Mouse (Mus musculus) layer of hippocampus, adult 11-12 months (tissue): ENCODE data around the gene Dlx2.

Experiments used
- DNase-seq: peaks from one replicate; pipeline ENCODE4 v3.0.0; 2022; ENCODE audit warnings: low spot score

Dlx2 gene

GRCm38 (mm10) chr2:71546640-71547071 lies at the start of gene Dlx2:
Gene Dlx2 (minus strand): TSS chr2:71546754.
- DNase-seq: no peak

GRCm38 (mm10) chr2:71594466-71594865 lies 47.9 kb upstream of the Dlx2 start:
- peak; percentile 21 for DNase-seq

GRCm38 (mm10) chr2:71589114-71589513 lies 42.6 kb upstream of the Dlx2 start:
- DNase-seq: no peak

- no peak for DNase-seq
These were observed 34.9 kb upstream of the Dlx2 start for GRCm38 (mm10) chr2:71581488-71581887.

- DNase-seq: peak; percentile 43
These were observed 34.3 kb upstream of the Dlx2 start for GRCm38 (mm10) chr2:71580632-71581466.

GRCm38 (mm10) chr2:71577059-71577458 lies 30.5 kb upstream of the Dlx2 start:
- no peak for DNase-seq

GRCm38 (mm10) chr2:71573736-71574135 lies 27.2 kb upstream of the Dlx2 start:
- no peak for DNase-seq

- DNase-seq: no peak
These were observed 19.9 kb upstream of the Dlx2 start for GRCm38 (mm10) chr2:71566466-71566865.

- DNase-seq: no peak
These were observed 9.5 kb upstream of the Dlx2 start for GRCm38 (mm10) chr2:71556071-71556470.

GRCm38 (mm10) chr2:71551704-71552103 lies 5.2 kb upstream of the Dlx2 start:
- DNase-seq: no peak

GRCm38 (mm10) chr2:71550330-71550729 lies 3.8 kb upstream of the Dlx2 start:
- DNase-seq: no peak

GRCm38 (mm10) chr2:71547829-71548228 lies 1.3 kb upstream of the Dlx2 start:
- peak; percentile 63 for DNase-seq

- DNase-seq: no peak
These were observed 493 bp downstream of the Dlx2 start for GRCm38 (mm10) chr2:71545882-71546639.

GRCm38 (mm10) chr2:71545401-71545881 lies 1.1 kb downstream of the Dlx2 start:
- no peak for DNase-seq

GRCm38 (mm10) chr2:71544391-71545285 lies 1.9 kb downstream of the Dlx2 start:
- DNase-seq: no peak

GRCm38 (mm10) chr2:71543948-71544347 lies 2.6 kb downstream of the Dlx2 start:
- DNase-seq: no peak

GRCm38 (mm10) chr2:71543531-71543930 lies 3.0 kb downstream of the Dlx2 start:
- DNase-seq: no peak

GRCm38 (mm10) chr2:71542816-71543301 lies 3.7 kb downstream of the Dlx2 start:
- DNase-seq: no peak

GRCm38 (mm10) chr2:71542227-71542815 lies 4.2 kb downstream of the Dlx2 start:
- DNase-seq: no peak

GRCm38 (mm10) chr2:71541418-71542226 lies 4.9 kb downstream of the Dlx2 start:
- DNase-seq: no peak
